Mouse (Mus musculus) limb, embryonic 10.5 days (tissue): Measurements from ENCODE around the gene Lrpap1. TPM values are rescaled to one million over a fixed set of nuclear protein-coding genes. Genes with fewer than 3 reads are reported as not detected.
A peak's percentile ranks its signal among the peaks of the same experiment; 100 is the strongest.

Experiments
- DNase-seq: peaks from one replicate; pipeline ENCODE4 v3.0.0-alpha.2; 2017; ENCODE audit warnings: low spot score
- H3K27ac ChIP-seq: fragments of 300-500 bp; sonication (generic); 2 replicates; pipeline ENCODE4 v1.5.1; 2016; ENCODE audit warnings: mild to moderate bottlenecking
- H3K27me3 ChIP-seq: fragments of 300-500 bp; sonication (generic); 2 replicates; pipeline ENCODE4 v1.6.1; 2016; ENCODE audit warnings: low read depth, mild to moderate bottlenecking; ENCODE audit not compliant: poor library complexity, severe bottlenecking
- H3K36me3 ChIP-seq: fragments of 300-500 bp; sonication (generic); 2 replicates; pipeline ENCODE4 v1.6.1; 2016; ENCODE audit warnings: mild to moderate bottlenecking, moderate library complexity
- H3K4me1 ChIP-seq: fragments of 300-500 bp; sonication (generic); 2 replicates; pipeline ENCODE4 v1.6.1; 2016
- H3K4me3 ChIP-seq: fragments of 300-500 bp; sonication (generic); 2 replicates; pipeline ENCODE4 v1.5.1; 2016; ENCODE audit warnings: mild to moderate bottlenecking, moderate library complexity
- H3K9me3 ChIP-seq: fragments of 300-500 bp; sonication (generic); replicated peaks from 2 replicates; pipeline ENCODE4 v1.6.1; 2016; ENCODE audit warnings: mild to moderate bottlenecking
- WGBS: fragments of 180-500 bp; shearing (Covaris S2); methylation state at CpG from one replicate; pipeline ENCODE4 v1.1.7; 2016; 5-methylcytosine and 5-hydroxymethylcytosine counted together
- polyA plus RNA-seq: library from polyadenylated mRNA; unstranded; fragments of >200 nt; fragmentation: Nextera tagmentation; extraction: Ambion mirVana; gene quantifications from 2 replicates; pipeline ENCODE4 v1.2.1, GENCODE M21; 2016

Lrpap1 gene
- polyA plus RNA-seq, 1 experiment from 2014 or later: 58.5 TPM

DNA sequence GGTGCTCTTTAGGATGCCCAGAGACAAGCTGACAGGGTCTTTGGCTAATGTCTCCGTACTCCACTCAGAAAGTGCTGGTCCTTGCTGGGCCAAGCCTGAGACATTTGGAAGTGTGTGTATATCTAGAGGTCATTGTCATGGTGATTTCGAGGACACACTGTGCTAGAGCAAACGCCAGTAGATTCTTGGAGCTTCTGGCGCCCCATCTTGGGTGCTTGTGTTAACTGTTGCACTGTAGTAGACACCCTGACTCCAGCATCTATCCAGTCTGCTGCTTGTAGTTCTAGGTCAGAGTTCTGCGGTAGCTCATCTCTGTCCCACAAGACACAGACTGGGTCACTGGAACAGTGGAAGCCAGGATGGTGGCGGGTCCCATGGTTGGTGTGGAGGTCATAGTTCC, 33.7 kb downstream of the Lrpap1 start:
- H3K9me3 ChIP-seq: no peaks in the 10 kb centered on the region
- no peaks in the 10 kb centered on the region for H3K36me3 ChIP-seq
- no peak overlapping the region for H3K27ac ChIP-seq
- no peak overlapping the region for H3K4me3 ChIP-seq
- DNase-seq: no peak
- no peaks in the 10 kb centered on the region for H3K27me3 ChIP-seq
- H3K4me1 ChIP-seq: peaks cover 3% of the 10 kb centered on the region; the same call in 1 of the 2 replicates
- WGBS: 96% methylated on average over 6 of the region's 6 CpGs

DNA sequence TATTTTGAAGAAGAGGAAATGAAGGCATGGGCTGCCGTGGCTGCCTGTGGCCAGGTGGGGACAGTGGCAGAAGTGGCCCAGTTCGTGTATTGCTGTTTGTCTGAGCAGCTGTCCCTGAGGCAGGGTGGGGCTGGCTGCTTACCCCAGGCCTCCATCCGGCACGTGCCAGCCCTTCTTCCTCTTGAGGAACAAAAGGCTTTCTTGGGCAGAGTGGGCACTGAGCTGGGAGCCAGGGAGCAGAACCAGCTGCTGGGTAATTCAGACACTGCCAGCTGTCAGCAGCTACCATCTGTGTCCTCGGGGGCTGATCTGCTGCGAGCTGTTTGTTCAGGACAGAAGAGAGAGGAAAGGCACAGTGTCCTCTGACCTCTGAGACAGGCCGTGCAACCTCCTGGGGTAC, 34.6 kb downstream of the Lrpap1 start:
- Histone ChIP-seq H3K9me3 (no peaks in the 10 kb centered on the region), H3K36me3 (no peaks in the 10 kb centered on the region), H3K4me3 (no peak overlapping the region), H3K27me3 (no peaks in the 10 kb centered on the region), H3K27ac (no peak overlapping the region), H3K4me1 (peaks cover 3% of the 10 kb centered on the region; the same call in 1 of the 2 replicates)
- DNase-seq: no peak
- 83% methylated on average over 7 of the region's 7 CpGs for WGBS

DNA sequence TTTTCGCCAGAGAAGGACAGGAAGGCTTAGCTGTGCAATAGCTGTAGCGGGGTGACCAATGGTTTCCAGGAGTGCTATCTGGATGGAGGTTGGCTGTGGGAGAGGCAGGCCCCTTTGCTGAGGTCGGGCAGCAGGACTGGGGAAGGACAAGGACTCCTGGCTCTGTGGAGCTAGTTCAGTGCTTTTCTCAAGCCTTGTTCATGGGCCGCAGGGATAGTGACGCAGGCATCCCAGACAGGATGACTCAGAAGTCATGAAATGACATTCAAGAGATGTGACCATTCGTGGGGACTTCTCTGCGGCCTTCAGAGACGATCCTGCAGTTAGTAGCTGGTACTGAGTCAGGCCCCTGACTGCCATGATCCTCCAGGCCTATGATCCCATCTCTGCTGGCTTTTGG, 35.3 kb downstream of the Lrpap1 start:
- no peaks in the 10 kb centered on the region for H3K36me3 ChIP-seq
- 83% methylated on average over 8 of the region's 8 CpGs for WGBS

DNA sequence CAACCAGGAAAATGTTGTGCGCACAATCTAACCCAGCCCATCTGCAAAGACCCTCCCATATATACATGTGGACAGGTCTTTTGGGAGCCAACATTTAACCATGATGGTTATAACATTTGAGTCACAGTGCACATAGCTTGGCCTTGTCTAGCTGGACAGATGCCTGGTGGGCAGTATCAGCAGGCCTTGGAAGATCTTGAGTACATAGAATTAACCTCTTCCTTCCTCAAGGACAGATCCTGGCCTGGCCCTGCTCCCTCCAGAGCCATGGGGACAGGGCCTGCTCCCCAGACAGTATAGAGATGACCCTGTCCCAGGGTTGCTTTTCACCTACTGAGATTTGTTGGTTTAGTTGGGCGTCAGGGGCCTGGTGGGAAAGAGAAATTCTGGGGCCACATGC, 35.7 kb downstream of the Lrpap1 start:
- 90% methylated on average over 2 of the region's 2 CpGs for WGBS
- Histone ChIP-seq H3K4me3 (no peak overlapping the region), H3K4me1 (peaks cover 3% of the 10 kb centered on the region; the same call in 1 of the 2 replicates), H3K36me3 (no peaks in the 10 kb centered on the region), H3K27me3 (no peaks in the 10 kb centered on the region), H3K27ac (no peak overlapping the region), H3K9me3 (no peaks in the 10 kb centered on the region)
- DNase-seq: no peak

More for the DNA sequence above, 35.3 kb downstream of the Lrpap1 start:
- no peak overlapping the region for H3K4me3 ChIP-seq
- H3K4me1 ChIP-seq: peaks cover 3% of the 10 kb centered on the region; the same call in 1 of the 2 replicates
- no peak overlapping the region for H3K27ac ChIP-seq
- H3K9me3 ChIP-seq: no peaks in the 10 kb centered on the region
- DNase-seq: no peak
- H3K27me3 ChIP-seq: no peaks in the 10 kb centered on the region

DNA sequence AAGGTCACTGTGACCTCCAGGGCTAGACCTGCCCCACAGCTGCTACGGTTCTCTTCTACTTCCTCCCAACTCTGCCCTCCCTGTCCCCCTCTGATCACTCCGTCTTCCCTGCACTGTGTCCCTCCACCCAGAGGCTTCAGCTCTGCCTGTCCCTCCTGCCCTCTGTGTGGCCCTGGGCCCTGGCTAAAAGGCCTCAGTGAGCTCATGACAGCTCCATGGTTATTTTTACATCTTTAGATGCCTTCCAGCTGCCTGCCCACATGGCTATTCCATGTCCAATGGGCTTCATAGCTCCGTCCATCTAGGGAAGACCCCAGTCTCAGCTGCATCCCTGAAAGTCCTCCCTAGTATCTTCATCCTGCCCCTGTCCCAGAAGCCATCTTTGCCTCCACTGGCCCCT, 45.5 kb downstream of the Lrpap1 start:
- 77% methylated on average over 3 of the region's 3 CpGs for WGBS
- Histone ChIP-seq H3K36me3 (no peaks in the 10 kb centered on the region), H3K4me1 (peaks cover 13% of the 10 kb centered on the region), H3K4me3 (no peak overlapping the region), H3K9me3 (no peaks in the 10 kb centered on the region), H3K27ac (no peak overlapping the region), H3K27me3 (peaks cover 57% of the 10 kb centered on the region)
- DNase-seq: no peak

DNA sequence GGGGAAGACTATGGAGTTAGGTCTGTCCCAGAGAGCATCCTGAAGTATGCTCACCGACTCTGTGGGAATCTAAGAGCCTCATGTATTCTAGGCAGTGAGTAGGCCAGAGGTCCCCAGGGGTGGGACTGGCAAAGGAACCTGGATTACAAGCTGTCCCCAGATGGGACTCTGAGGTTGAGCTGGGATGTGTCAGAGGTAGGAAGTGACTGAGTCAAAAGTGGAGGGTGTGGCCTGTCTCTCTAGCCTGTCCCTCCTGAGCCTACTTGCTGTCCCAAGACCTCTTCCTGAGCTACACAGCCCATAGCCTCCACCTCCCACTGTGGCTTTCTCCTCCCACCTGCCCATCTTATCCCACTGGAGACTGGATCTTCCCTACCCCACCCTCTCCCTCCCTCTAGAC, 47.4 kb downstream of the Lrpap1 start:
- Histone ChIP-seq H3K27ac (no peak overlapping the region), H3K36me3 (no peaks in the 10 kb centered on the region), H3K4me1 (peaks cover 13% of the 10 kb centered on the region), H3K9me3 (no peaks in the 10 kb centered on the region), H3K27me3 (peaks cover 68% of the 10 kb centered on the region), H3K4me3 (no peak overlapping the region)
- no peak for DNase-seq
- WGBS: 59% methylated on average over 1 of the region's 1 CpGs

DNA sequence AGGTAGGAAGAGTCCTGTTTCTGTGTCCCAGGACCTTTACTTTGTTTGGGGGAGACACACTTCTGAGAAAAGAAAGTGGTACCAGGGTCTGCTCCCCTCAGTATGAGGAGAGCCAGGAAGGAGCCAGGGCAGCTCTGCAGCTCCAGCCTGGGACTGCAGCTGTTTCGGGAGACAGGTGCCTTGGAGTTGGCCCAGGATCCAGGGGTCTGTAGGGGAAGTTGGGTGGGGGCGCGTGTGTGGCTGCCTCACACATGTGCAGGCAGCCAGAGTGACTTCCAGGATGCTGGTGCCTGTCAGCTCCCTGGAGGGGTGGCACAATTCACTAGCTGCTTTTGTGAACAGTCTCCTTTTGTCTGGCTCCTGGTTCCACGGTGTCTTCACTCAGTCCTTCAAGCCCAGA, 48.0 kb downstream of the Lrpap1 start:
- Histone ChIP-seq H3K36me3 (no peaks in the 10 kb centered on the region), H3K9me3 (no peaks in the 10 kb centered on the region), H3K4me1 (peaks cover 13% of the 10 kb centered on the region), H3K27me3 (peaks cover 68% of the 10 kb centered on the region), H3K27ac (no peak overlapping the region), H3K4me3 (peak overlapping the region; percentile 64)
- DNase-seq: no peak
- 49% methylated on average over 4 of the region's 4 CpGs for WGBS

DNA sequence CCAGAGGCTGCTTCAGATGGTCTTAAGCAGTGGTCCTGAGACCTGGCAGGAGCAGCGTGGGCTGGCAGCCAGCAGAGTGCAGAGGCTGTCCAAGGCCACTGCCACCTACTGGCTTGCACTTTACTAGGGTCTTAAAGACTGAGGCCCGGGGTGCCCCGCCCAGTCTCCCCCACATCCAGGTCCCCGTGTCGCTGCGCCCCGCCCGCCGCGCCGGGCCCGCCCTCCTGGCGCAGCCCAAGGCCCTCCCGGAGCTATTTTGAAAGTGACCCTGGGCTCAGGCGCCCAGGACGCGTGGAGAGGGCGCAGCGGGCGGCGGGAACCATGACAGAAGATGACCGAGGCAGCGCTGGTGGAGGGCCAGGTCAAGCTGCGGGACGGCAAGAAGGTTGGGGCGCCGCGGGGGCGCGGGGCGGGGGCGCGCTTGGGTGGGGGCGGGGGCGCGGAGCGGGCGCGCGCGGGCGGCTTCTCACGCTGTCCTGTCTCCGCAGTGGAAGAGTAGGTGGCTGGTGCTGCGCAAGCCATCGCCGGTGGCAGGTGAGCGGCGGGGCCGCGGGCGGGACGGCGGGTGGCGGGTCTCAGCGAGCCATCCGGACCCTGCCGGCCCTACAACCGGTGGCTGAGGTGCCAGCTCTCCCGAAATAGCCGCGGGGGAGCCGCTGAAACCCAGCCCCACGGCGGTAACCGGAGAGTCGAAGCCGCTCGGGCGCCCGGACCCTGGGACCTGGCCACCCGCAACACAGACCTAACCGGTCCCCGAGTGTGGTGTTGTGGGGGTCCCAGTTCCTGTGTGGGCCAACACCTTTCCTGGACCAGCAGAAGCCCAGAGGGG, 48.7 kb downstream of the Lrpap1 start, which contains the start of gene Dok7:
Gene Dok7 (plus strand): TSS at position 163 of the 829 bp plus-strand sequence.
- H3K4me3 ChIP-seq: peak within 1 kb of the TSS; percentile 64
- H3K9me3 ChIP-seq: no peaks in the 10 kb centered on the region
- under 1% methylated on average over 74 of the region's 74 CpGs for WGBS
- peak; percentile 51 for DNase-seq
- H3K36me3 ChIP-seq: no peaks in the 10 kb centered on the region
- peak within 1 kb of the TSS; percentile 57; the same call in 1 of the 2 replicates for H3K27ac ChIP-seq
- H3K27me3 ChIP-seq: peaks cover 68% of the 10 kb centered on the region
- H3K4me1 ChIP-seq: peaks cover 13% of the 10 kb centered on the region

DNA sequence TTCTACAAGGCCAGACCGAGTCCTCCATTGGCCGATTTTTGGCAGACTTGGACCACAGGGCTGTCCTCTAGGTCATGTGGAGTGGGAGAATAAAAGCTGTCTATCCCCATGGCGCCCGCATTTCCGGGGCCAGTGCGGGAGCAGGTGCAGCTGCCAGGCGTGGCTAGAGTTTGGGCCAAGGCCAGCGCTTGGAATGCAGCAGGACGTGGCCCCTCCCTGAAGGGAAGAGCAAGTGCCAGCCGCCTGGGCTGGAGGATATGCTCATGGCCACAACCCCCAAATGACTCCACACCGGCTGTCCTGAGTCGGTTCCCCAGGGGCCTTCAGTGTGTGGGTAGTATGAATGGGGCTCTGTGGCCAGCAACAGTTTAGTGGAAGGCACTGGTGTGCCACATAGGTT, 50.5 kb downstream of the Lrpap1 start:
- Histone ChIP-seq H3K36me3 (no peaks in the 10 kb centered on the region), H3K9me3 (no peaks in the 10 kb centered on the region), H3K27ac (no peak overlapping the region), H3K4me1 (peaks cover 13% of the 10 kb centered on the region), H3K27me3 (peaks cover 61% of the 10 kb centered on the region), H3K4me3 (no peak overlapping the region)
- WGBS: 85% methylated on average over 12 of the region's 12 CpGs
- DNase-seq: no peak

DNA sequence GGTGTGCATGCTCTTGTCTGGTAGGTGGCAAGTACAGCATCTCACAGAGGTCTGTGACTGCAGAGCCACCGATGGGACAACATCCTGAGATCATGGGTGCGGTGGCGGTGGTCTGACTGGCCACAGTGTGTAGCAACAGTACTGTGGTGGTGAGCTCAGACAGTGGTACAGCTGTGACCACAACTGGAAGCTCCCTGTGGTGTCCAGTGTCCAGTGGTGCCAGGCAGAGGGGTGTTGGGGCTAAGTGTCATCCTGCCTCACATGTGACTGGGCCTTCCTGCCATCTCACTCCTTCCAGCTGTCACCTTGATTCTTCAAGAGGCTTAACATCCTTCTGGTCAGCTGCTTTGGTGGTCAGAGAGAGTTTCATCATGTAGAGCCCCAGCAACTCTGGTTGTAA, 50.9 kb downstream of the Lrpap1 start:
- H3K27me3 ChIP-seq: peaks cover 56% of the 10 kb centered on the region
- WGBS: 93% methylated on average over 3 of the region's 3 CpGs

DNA sequence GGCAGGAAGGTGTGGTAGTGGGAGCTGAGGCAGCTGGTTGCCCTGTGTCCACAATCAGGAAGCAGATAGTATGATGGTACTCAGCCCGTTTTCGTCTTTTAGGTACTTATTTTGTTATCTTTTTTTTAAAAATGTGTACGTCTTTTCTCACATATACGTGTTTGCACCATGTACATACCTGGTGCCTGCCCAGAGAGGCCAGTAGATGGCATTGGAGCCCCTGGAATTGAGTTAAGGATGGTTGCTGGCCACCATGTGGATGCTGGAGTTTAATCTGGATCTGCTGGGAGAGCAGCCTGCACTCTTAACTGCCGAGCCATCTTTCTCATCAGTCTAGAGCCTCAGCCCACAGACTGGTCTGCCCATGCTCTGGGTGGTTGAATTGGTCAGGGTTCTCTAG, 55.0 kb downstream of the Lrpap1 start:
- no peak overlapping the region for H3K27ac ChIP-seq
- 75% methylated on average over 5 of the region's 5 CpGs for WGBS
- DNase-seq: no peak
- peaks cover 16% of the 10 kb centered on the region for H3K27me3 ChIP-seq
- no peak overlapping the region for H3K4me3 ChIP-seq
- 0 out of 2 replicates have a peak, but pooled peaks cover 10% of the 10 kb centered on the region for H3K4me1 ChIP-seq
- no peaks in the 10 kb centered on the region for H3K36me3 ChIP-seq
- H3K9me3 ChIP-seq: no peaks in the 10 kb centered on the region

More for the DNA sequence above, 50.9 kb downstream of the Lrpap1 start:
- no peak overlapping the region for H3K27ac ChIP-seq
- no peak overlapping the region for H3K4me3 ChIP-seq
- peaks cover 13% of the 10 kb centered on the region for H3K4me1 ChIP-seq
- DNase-seq: no peak
- no peaks in the 10 kb centered on the region for H3K36me3 ChIP-seq
- H3K9me3 ChIP-seq: no peaks in the 10 kb centered on the region

DNA sequence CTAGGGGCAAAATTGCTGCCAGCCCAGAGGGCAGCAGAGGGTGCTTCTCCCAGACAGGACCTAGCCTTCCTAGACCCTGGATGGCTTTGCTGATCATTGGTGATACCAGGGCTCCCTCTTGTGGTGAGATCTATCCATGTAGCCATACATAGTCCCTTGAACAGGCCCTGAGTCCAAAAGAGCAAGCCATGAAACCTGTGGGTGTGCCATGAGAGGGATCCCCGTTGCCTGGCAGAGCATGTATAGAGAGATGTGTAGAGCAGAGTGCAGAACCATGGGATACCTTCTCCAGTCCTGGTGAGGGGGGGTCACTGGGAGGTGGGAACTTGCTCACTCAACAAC, 62.5 kb downstream of the Lrpap1 start:
- peak; percentile 74 for DNase-seq

DNA sequence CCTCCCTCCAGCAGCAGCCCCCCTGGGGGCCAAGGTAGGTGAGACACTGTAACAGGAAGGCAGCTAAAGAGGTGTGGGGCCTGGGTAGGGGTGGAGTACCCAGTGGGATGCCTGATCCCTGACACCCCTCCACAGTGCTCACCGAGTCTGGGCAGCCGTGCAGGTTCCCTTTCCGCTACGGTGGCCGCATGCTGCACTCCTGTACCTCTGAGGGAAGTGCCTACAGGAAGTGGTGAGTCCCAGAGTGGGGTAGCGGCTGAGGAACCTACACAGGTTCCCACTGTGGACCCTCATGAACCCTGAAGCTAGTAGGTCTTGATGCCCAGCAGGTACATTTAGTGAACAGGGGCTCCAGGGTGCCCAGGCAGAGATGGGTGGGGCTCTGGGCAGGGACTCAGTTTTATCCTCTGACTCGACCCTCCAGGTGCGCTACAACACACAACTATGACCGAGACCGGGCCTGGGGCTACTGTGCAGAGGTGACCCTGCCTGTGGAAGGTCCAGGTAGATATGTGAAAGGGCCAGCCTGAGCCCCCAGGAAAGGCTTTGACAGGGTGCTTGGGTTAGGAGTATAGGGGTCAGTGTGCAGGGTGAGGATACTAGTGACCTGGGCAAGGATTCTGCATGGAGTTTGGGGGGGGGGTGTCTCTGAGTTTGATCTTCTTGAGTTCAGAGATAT, 63.0 kb downstream of the Lrpap1 start:
- 69% methylated on average over 10 of the region's 10 CpGs for WGBS
- Histone ChIP-seq H3K36me3 (no peaks in the 10 kb centered on the region), H3K9me3 (no peaks in the 10 kb centered on the region), H3K27me3 (no peaks in the 10 kb centered on the region), H3K4me1 (peaks cover 15% of the 10 kb centered on the region), H3K27ac (no peak overlapping the region; the same call in 1 of the 2 replicates), H3K4me3 (no peak overlapping the region)
- no peak for DNase-seq

More for the DNA sequence above, 62.5 kb downstream of the Lrpap1 start:
- WGBS: 47% methylated on average over 1 of the region's 1 CpGs
- H3K27ac ChIP-seq: no peak overlapping the region
- no peak overlapping the region for H3K4me3 ChIP-seq
- H3K27me3 ChIP-seq: no peaks in the 10 kb centered on the region
- H3K4me1 ChIP-seq: peaks cover 15% of the 10 kb centered on the region
- no peaks in the 10 kb centered on the region for H3K36me3 ChIP-seq
- no peaks in the 10 kb centered on the region for H3K9me3 ChIP-seq
